Mouse (Mus musculus) cerebellum, adult 2 months (tissue): ENCODE results near the gene Rexo4. TPM values are rescaled to one million over a fixed set of nuclear protein-coding genes. Genes with fewer than 3 reads are reported as not detected.

Experiments used
- DNase-seq, 2 experiments: peaks; one replicate each; pipeline ENCODE4 v3.0.0; 2021
- H3K27ac ChIP-seq: fragments of 200-500 bp; 2 replicates; pipeline ENCODE4 v1.5.1; 2012; ENCODE audit warnings: low read length, control low read depth, inconsistent platforms; ENCODE audit not compliant: insufficient read depth
- H3K27me3 ChIP-seq: fragments of 200-500 bp; 2 replicates; pipeline ENCODE4 v1.6.1; 2012; ENCODE audit warnings: inconsistent platforms, mild to moderate bottlenecking, low read length, moderate library complexity; ENCODE audit not compliant: control insufficient read depth, insufficient read depth
- H3K4me1 ChIP-seq: fragments of 200-500 bp; 2 replicates; pipeline ENCODE4 v1.6.1; 2011; ENCODE audit warnings: low read length; ENCODE audit not compliant: control insufficient read depth, insufficient read depth
- H3K4me3 ChIP-seq: fragments of 200-500 bp; replicated peaks from 2 replicates; pipeline ENCODE3; 2011; ENCODE audit warnings: mild to moderate bottlenecking, low read depth, low read length, control low read depth; ENCODE audit not compliant: insufficient read depth
- CTCF ChIP-seq: fragments of 200-500 bp; IDR thresholded peaks from 2 replicates; pipeline ENCODE4 v1.5.1; 2011; ENCODE audit warnings: low read depth, mild to moderate bottlenecking, control low read depth, low read length, moderate library complexity, borderline replicate concordance; ENCODE audit not compliant: insufficient read depth
- POLR2A ChIP-seq: fragments of 200-500 bp; IDR thresholded peaks from 2 replicates; pipeline ENCODE4 v1.6.1; 2011; ENCODE audit warnings: low read length, control low read depth, borderline replicate concordance; ENCODE audit not compliant: insufficient read depth
- WGBS: fragments of 180-500 bp; shearing (Covaris S2); methylation state at CpG from one replicate; pipeline ENCODE4 v1.1.7; 2018; 5-methylcytosine and 5-hydroxymethylcytosine counted together
- polyA plus RNA-seq: library from polyadenylated mRNA; depleted of rRNA; stranded (reverse); fragments of >200 nt; gene quantifications from 2 replicates; pipeline ENCODE4 v1.2.3, GENCODE M21; 2012

Gene Rexo4
- polyA plus RNA-seq, 1 experiment, result 72.2 TPM

DNA sequence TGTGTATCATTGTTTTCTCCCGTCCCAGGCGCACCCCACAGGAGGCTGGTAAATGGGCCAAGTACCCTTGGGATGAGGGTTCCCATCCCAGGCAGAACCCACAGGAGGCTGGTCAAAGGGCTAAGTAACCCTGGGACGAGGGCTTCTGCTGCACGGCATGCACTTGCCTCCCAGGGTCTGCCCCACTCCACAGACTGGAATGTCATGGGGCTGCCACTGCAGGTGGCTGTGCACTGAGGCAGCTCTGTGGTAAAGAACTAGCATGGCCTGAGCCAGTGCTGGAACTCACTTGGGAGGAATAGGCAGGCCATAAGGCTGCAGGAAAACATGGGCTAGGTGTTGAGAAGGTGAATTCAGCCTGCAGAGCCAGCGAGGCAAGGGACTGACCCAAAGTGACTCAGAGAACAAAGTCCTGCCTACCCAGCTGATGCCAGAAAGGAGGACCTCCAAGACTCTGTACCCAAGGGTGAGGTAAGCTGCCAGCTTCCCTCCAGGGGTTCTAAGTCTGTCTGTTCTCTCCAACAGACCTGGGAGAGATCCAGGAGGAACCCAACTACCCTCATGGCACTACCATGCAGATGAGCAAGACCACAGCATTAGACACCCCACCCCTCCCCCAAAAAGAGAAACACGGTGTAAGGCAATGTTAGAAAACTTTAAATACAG, 43.9 kb downstream of the Rexo4 start:
- TF ChIP-seq CTCF (no peak), POLR2A (no peak)
- Histone ChIP-seq H3K4me1 (peaks cover 12% of the 10 kb centered on the region), H3K27ac (no peak overlapping the region), H3K27me3 (no peaks in the 10 kb centered on the region), H3K4me3 (no peak overlapping the region)
- 71% methylated on average over 6 of the region's 6 CpGs for WGBS
- no peak for DNase-seq

DNA sequence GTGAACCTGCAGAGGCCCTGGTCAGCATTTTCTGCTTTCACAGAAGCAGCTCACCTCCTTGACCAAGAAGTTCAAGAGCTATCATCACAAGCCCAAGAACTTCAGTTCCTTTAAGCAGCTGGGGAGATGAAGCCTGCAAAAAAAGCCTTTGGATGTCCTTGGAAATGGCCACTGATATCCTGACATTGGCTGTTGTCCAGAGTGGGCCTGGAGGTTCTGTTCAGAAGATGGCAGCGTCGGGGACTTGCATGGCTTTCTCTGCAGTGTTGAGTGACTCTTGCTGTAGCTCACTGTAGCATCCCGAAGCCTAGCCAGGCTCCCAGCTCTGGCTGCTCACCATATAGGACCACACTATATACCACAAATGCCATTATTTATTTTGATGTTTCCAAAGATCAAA, 44.5 kb downstream of the Rexo4 start:
- H3K27ac ChIP-seq, result no peak overlapping the region
- no peak for DNase-seq
- TF ChIP-seq POLR2A (no peak), CTCF (no peak)
- no peaks in the 10 kb centered on the region for H3K27me3 ChIP-seq
- WGBS, result 63% methylated on average over 3 of the region's 3 CpGs
- H3K4me3 ChIP-seq, result no peak overlapping the region
- H3K4me1 ChIP-seq, result peaks cover 12% of the 10 kb centered on the region

DNA sequence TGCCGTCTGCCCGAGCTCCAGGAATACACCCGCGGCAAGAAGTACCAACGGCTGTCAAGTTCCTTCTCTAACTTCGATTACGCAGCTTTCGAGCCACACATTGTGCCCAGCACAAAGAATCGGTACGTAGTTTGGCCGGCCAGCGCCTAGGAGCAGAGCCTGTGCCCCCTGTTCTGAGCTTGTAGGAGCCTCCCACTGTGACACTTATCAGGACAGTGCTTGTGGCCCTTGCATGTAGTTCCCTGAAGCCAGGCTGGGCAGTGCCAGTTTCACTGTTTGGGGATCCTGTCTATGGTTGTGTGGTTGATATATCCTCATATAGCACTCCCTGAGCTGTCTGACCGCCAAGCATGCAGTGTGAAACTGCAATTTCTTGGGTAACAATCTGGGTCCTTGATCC, 47.4 kb downstream of the Rexo4 start:
- peaks cover 12% of the 10 kb centered on the region for H3K4me1 ChIP-seq
- peak overlapping the region; percentile 84 for H3K4me3 ChIP-seq
- no peaks in the 10 kb centered on the region for H3K27me3 ChIP-seq
- TF ChIP-seq POLR2A, result no peak
- under 1% methylated on average over 13 of the region's 13 CpGs for WGBS
- no peak for DNase-seq
- H3K27ac ChIP-seq, result peak overlapping the region; percentile 19; the same call in 1 of the 2 replicates

- peak within 1 kb of the TSS; percentile 39 for H3K27ac ChIP-seq
- DNase-seq, result peak; percentile 84 to 86
- 1% methylated on average over 47 of the region's 47 CpGs for WGBS
- peak within 1 kb of the TSS; percentile 84 for H3K4me3 ChIP-seq
- H3K4me1 ChIP-seq, result peaks cover 12% of the 10 kb centered on the region
- TF ChIP-seq POLR2A, result peak; percentile 89
- TF ChIP-seq CTCF, result no peak
- no peaks in the 10 kb centered on the region for H3K27me3 ChIP-seq
Measured at GRCm38 (mm10) chr2:26915927-26916728, 48.1 kb downstream of the Rexo4 start, which contains the start of the genes Surf2 and Surf1. TSS of gene Surf2 (plus strand) at chr2:26916367. TSS of gene Surf1 (minus strand) at chr2:26916530.

GRCm38 (mm10) chr2:26914148-26914941, 49.8 kb downstream of the Rexo4 start:
- Histone ChIP-seq H3K27ac (no peak overlapping the region), H3K4me3 (no peak overlapping the region), H3K27me3 (no peaks in the 10 kb centered on the region), H3K4me1 (peaks cover 12% of the 10 kb centered on the region)
- WGBS, result 53% methylated on average over 8 of the region's 8 CpGs
- DNase-seq, result no peak
- TF ChIP-seq POLR2A, result no peak
- TF ChIP-seq CTCF, result no peak

DNA sequence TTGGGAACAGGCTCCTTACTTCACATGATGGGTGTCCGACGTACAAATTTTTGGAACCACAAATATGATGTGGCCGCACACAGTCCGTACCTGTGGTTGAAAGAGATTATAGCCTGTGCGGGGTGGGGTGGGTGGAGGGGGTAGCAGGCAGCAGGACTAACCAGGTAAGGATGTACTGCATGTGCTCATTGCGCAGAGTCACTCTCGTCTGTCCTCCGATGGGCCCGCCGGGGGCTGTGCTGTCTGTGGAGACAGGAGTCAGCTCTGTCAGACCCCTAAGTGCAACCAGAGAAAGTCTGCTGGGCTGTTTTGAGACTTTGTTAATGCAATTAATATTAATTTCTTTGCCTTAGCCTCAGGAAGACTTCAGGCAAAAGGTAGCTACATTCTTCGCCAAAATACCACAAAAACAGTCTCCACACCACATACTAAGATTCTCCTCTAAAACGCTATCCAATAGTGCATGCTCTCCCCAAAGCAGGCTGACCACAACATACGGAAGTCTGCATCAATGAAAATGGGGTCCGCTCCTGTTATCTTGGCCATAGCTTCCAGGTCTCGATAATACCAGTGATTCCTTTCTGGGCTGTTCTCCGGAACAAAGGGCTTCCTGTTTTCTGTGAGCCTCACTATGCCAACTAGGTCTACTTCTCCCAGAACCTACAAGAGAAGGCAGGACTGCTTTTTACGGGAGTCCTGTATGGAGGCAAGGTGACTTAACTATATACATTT, 50.6 kb downstream of the Rexo4 start:
- no peak for DNase-seq
- Histone ChIP-seq H3K4me3 (no peak overlapping the region), H3K27me3 (no peaks in the 10 kb centered on the region), H3K4me1 (peaks cover 15% of the 10 kb centered on the region), H3K27ac (no peak overlapping the region)
- no peak for TF ChIP-seq CTCF
- TF ChIP-seq POLR2A, result no peak
- WGBS, result 80% methylated on average over 17 of the region's 17 CpGs

DNA sequence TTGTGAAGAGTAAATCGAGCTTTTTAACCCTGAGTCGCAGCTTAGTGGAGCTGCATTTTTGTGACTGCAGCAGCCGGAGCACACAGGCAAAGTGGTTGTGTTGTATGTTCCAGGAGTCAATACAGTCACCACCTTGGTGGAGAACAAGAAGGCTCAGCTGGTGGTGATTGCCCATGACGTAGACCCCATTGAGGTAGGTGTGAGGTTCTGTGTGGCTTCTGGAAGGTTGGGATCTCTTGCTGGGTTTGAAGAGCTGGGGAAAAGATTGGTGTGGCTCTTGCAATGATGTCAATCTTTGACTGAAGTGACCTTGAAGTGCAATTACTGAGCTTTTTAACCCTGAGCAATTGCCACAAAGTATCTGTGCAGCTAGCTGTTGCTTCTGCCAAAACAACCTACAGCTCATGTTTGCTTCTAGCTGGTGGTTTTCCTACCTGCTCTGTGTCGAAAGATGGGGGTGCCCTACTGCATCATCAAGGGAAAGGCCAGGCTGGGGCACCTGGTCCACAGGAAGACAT, 51.9 kb downstream of the Rexo4 start:
- H3K27me3 ChIP-seq, result no peaks in the 10 kb centered on the region
- no peak overlapping the region for H3K4me3 ChIP-seq
- WGBS, result 52% methylated on average over 5 of the region's 5 CpGs
- H3K27ac ChIP-seq, result no peak overlapping the region
- DNase-seq, result no peak
- peaks cover 10% of the 10 kb centered on the region for H3K4me1 ChIP-seq
- TF ChIP-seq CTCF, result no peak
- no peak for TF ChIP-seq POLR2A
